Mouse (Mus musculus) liver, embryonic 14.5 days (tissue): ENCODE data around the gene Scarb2.

Source experiments
- CTCF ChIP-seq: IDR thresholded peaks from 2 replicates; pipeline ENCODE4 v1.5.1; 2016; ENCODE audit warnings: antibody characterized with exemption, low read depth, control low read depth
- EP300 ChIP-seq: IDR thresholded peaks from 2 replicates; pipeline ENCODE4 v1.6.1; 2016; ENCODE audit warnings: antibody characterized with exemption, low read depth

DNA sequence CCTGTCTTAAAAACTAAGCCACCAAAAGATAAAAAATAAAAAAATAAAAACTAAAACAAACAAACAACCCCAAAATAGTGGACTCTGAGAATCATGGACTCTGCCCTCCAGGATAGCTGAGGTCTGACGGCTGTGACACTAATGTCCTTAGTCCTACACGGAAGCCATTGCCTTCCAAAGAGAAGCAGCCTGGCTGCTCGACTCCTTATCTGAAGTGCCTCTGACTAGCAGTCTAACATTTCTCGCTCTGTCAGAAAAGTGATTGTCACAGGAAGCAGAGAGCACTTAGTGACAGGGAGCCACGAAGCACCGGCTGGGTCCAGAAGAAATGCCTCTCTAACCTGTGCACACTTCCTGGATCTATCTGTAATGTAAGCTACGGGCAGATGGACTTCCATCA lies 63.7 kb downstream of the Scarb2 start:
- no peak for TF ChIP-seq CTCF
- no peak for TF ChIP-seq EP300
